Mouse (Mus musculus): ENCODE data around the gene 9430007A20Rik. TPM values are rescaled to one million over a fixed set of nuclear protein-coding genes. Genes with fewer than 3 reads are reported as not detected.

Gene 9430007A20Rik
- total RNA-seq (2012; rRNA removed) (not detected in 2 replicates), total RNA-seq (2014; rRNA removed) (not detected in 2 replicates), polyA plus RNA-seq (2012; ENCODE audit: insufficient read length, low read depth) (not detected in 2 replicates)

- TF ChIP-seq ETS1 (conservative IDR thresholded peaks at IDR 0.05; ENCODE audit: low read depth, low read length) (no peak), USF1 (IDR thresholded peaks at IDR 0.05; ENCODE audit: low read depth, low read length) (no peak), MAFK (IDR thresholded peaks at IDR 0.05; ENCODE audit: insufficient replicate concordance, low read length) (no peak), MAZ (IDR thresholded peaks at IDR 0.05; ENCODE audit: low read depth, low read length) (no peak), E2F4 (IDR thresholded peaks at IDR 0.05; ENCODE audit: insufficient replicate concordance, low read depth, low read length) (no peak), POLR2A (IDR thresholded peaks at IDR 0.05; ENCODE audit: low read depth, low read length) (no peak)
Observed at GRCm38 (mm10) chr4:144519522-144519921, at the start of gene 9430007A20Rik. 9430007A20Rik (plus strand) TSS chr4:144519822.

DNA sequence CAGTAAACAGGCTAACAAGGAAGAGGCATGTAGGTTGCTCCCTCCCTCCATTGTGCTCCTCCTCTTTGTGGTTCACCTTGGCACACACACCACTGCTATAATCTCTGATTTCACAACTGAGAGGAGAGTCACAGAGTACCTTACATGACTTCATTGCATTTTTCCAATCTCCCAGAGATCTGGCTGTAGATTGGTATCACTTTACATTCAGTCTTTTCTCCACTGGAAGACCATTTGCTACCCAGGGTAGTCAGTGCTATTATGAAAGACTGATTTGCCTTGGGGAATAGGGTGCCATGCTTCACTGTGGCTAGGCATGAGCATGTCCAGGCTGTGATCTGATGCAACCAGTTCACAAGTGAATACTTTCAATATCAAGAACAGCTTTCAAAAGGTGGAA lies 26.3 kb upstream of the 9430007A20Rik start:
- TF ChIP-seq MEF2A (IDR thresholded peaks at IDR 0.05; ENCODE audit: borderline replicate concordance, low read depth, low read length) (no peak), NRF1 (IDR thresholded peaks at IDR 0.05; ENCODE audit: low read depth, low read length) (no peak), POLR2AphosphoS2 (IDR thresholded peaks at IDR 0.05; ENCODE audit: low read depth, low read length) (no peak), CHD2 (IDR thresholded peaks at IDR 0.05; ENCODE audit: low read length) (no peak), ELF1 (IDR thresholded peaks at IDR 0.05; ENCODE audit: low read depth, low read length) (no peak), CHD1 (IDR thresholded peaks at IDR 0.05; ENCODE audit: low read depth, low read length) (no peak), PAX5 (IDR thresholded peaks at IDR 0.05; ENCODE audit: low read length) (no peak), BHLHE40 (IDR thresholded peaks at IDR 0.05; ENCODE audit: low read depth, low read length) (no peak), ZMIZ1 (IDR thresholded peaks at IDR 0.05; ENCODE audit: low read depth, low read length) (no peak), JUND (conservative IDR thresholded peaks at IDR 0.05; ENCODE audit: low read depth, low read length) (no peak), HCFC1 (IDR thresholded peaks at IDR 0.05; ENCODE audit: low read depth, low read length) (no peak)

More at GRCm38 (mm10) chr4:144519522-144519921, at the start of gene 9430007A20Rik:
- Histone ChIP-seq H3K36me3 (replicated peaks in 1 of 2; ENCODE audit: control insufficient read depth in 1 of 2, insufficient read depth in 1 of 2, low read length in 1 of 2) (no peaks in the 10 kb centered on the region), H3K27ac (ENCODE audit: insufficient read depth, low read depth) (no peak within 1 kb of the TSS), H3K79me2 (replicated peaks; ENCODE audit: control insufficient read depth, extremely low read depth, insufficient read depth, poor library complexity, severe bottlenecking) (no peaks in the 10 kb centered on the region), H3K9ac (ENCODE audit: insufficient read depth, low read depth) (no peak within 1 kb of the TSS), H3K4me2 (ENCODE audit: insufficient read depth, low read depth, poor library complexity, severe bottlenecking) (no peak within 1 kb of the TSS), H3K9me3 (replicated peaks; ENCODE audit: low read length) (peaks cover 5% of the 10 kb centered on the region), H3K27me3 (replicated peaks) (peaks cover 4% of the 10 kb centered on the region), H3K4me1 (ENCODE audit: control insufficient read depth in 1 of 2, insufficient read depth in 2 of 2) (no peaks in the 10 kb centered on the region), H3K4me3 (replicated peaks in 1 of 3; ENCODE audit: low read depth in 2 of 3, low read length in 2 of 3, poor library complexity in 1 of 3) (no peak within 1 kb of the TSS)
- dilution Hi-C loops (cut with MboI; ENCODE audit: extremely low pct_ligation_motif_present, extremely low pct_unique_long_range_greater_than_20kb, low sequenced_read_pairs) = no loop called here
- in situ Hi-C loops (cut with MboI; ENCODE audit: low pct_ligation_motif_present, low pct_unique_long_range_greater_than_20kb, low sequenced_read_pairs) = no loop called here
- no peak for DNase-seq (ENCODE audit: extremely low read depth)

More for the DNA sequence above, 26.3 kb upstream of the 9430007A20Rik start:
- Histone ChIP-seq H3K4me2 (ENCODE audit: insufficient read depth, low read depth, poor library complexity, severe bottlenecking) (no peak overlapping the region), H3K79me2 (replicated peaks; ENCODE audit: control insufficient read depth, extremely low read depth, insufficient read depth, poor library complexity, severe bottlenecking) (no peaks in the 10 kb centered on the region), H3K36me3 (replicated peaks in 1 of 2; ENCODE audit: control insufficient read depth in 1 of 2, insufficient read depth in 1 of 2, low read length in 1 of 2) (no peaks in the 10 kb centered on the region), H3K9me3 (replicated peaks; ENCODE audit: low read length) (peaks cover 12% of the 10 kb centered on the region), H3K27me3 (replicated peaks) (peaks cover 13% of the 10 kb centered on the region), H3K4me3 (replicated peaks in 1 of 3; ENCODE audit: low read depth in 2 of 3, low read length in 2 of 3, poor library complexity in 1 of 3) (no peak overlapping the region), H3K4me1 (ENCODE audit: control insufficient read depth in 1 of 2, insufficient read depth in 2 of 2) (no peaks in the 10 kb centered on the region), H3K9ac (ENCODE audit: insufficient read depth, low read depth) (no peak overlapping the region), H3K27ac (ENCODE audit: insufficient read depth, low read depth) (no peak overlapping the region)
- dilution Hi-C loops (cut with MboI; ENCODE audit: extremely low pct_ligation_motif_present, extremely low pct_unique_long_range_greater_than_20kb, low sequenced_read_pairs) = no loop called here
- in situ Hi-C loops (cut with MboI; ENCODE audit: low pct_ligation_motif_present, low pct_unique_long_range_greater_than_20kb, low sequenced_read_pairs) = no loop called here
- no peak for DNase-seq (ENCODE audit: extremely low read depth)
